Mouse (Mus musculus) urinary bladder, adult 2 months (tissue): ENCODE data around the gene Mep1a. TPM values are rescaled to one million over a fixed set of nuclear protein-coding genes. Genes with fewer than 3 reads are reported as not detected.
"Not testable (repeated sequence)": the region's sequence is repeated elsewhere in the genome, so short reads cannot be mapped to it uniquely, and the experiment has no call there.

ENCODE experiments used
- DNase-seq: peaks from one replicate; pipeline ENCODE4 v3.0.0; 2022; ENCODE audit warnings: low spot score
- polyA plus RNA-seq: library from polyadenylated mRNA; depleted of rRNA; stranded (reverse); fragments of >200 nt; gene quantifications from 2 replicates; pipeline ENCODE4 v1.2.3, GENCODE M21; 2012; rRNA removed

Gene Mep1a
- not detected in 2 replicates for polyA plus RNA-seq

DNA sequence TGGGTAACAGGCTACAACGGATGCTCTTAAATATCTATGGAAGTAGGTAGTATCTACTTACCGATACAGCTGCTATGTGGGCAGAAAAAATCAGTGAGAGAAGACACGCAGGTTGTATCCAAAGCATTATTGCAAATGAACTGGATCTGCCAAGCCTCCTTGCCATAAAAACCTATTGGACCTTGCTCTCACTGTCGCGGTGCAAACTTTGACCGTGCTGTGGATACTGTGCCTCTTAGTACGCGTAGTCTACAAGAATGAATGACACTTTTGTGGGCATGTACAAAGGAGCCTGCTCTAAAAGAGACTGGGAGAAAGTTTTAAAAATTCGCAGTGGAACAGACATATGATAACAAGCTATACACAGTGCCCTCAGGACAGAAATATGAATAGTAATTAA is at the start of gene Mep1a:
Gene Mep1a (minus strand): TSS at position 221 of the 400 bp plus-strand sequence.
- DNase-seq: no peak

DNA sequence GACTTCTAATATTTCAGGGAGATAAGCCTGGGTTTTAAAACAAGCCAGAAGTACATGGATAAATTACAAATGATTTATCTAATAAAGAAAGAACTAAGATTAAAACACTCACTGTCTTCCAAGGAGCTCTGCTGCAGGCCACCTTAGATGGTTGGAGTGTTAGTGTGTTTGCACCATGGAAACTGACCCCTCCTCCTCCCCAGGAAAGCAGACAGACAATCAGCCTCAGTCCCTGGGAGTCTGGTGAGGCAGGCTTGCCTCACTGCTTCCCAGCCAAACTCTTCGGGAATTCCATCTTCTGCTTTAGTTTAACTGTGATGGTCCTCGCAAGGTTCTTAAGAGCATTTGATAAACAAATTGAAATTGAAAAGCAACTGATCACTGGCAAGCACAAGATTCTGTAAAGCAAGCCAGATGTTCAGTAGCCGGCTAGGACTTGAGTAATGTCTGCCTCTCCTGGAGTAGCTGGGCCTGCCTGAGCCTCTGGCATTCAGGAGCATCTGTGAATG is 48.6 kb upstream of the Mep1a start:
- no peak for DNase-seq

DNA sequence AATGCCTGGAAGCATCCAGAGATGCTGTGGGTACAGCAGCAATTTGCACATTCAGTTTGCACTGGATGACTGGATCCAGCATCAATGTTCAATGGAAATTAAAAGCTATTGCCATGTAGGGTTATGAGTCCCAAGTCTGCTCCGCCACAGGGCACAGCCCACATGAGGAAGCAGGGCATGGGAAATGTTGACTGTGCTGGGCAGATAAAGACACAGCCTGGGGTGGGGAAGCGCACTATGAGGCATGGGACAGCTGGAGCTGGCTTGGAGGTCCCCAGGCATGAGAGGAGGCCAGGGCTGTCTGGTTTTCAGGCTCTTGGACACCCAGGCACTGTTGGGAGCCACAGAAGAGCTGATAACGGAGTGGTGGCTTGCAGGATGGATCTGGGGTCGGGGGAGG is 41.4 kb upstream of the Mep1a start:
- DNase-seq: no peak

DNA sequence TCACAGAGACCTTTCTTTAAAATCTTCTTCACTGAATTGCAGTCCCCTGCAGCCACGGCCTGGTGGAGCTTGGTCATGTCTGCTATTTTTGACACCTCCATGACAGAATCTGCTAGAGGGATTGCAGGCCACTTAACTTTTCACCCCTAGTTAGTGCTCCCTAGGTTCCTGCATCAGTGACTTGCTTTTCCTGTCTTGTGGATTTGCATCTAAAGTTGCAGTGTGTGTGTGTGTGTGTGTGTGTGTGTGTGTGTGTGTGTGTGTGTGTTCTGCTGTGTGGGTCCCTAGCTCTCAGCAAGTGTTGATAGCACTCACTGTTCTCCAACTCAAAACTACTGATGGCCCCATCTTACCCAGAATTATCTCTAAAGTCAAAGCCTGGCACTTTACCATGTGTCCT is 40.9 kb upstream of the Mep1a start, which contains the start of gene Ankrd66:
Gene Ankrd66 (minus strand): TSS at position 101 of the 400 bp plus-strand sequence.
- no peak for DNase-seq

DNA sequence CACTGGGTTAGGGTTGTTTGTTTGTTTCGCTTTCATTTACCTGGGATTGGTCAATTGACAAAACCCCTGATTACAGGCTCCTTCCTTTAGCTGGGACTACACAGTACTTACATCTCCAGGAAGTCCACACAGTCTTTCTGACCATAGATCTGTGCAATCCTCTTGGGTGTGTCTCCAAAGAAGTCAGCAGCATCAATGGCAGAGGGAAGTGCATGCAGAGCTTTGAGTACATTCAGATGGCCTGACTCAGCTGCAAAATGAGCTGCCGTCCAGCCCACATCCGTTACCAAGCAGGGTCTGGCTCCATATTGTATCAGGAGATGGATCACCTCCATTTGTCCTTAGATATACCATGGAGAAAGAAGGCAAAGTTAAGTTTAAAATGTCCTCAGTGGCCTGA is 36.2 kb upstream of the Mep1a start:
- DNase-seq: no peak

DNA sequence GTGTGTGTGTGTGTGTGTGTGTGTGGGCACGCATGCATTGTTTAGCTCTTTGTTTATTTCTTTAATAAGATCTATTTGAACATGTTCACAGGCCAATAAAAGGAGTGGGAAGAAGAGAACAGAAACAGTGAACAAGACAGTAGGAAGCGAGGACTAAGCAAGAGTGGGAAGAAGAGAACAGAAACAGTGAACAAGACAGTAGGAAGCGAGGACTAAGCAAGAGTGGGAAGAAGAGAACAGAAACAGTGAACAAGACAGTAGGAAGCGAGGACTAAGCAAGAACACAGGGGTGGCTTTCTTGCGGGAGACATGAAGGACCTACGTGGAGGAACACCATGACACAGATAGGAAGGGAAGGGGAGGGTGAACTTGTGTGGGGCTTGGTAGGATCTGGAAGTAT is 34.2 kb upstream of the Mep1a start:
- not testable (repeated sequence) for DNase-seq

DNA sequence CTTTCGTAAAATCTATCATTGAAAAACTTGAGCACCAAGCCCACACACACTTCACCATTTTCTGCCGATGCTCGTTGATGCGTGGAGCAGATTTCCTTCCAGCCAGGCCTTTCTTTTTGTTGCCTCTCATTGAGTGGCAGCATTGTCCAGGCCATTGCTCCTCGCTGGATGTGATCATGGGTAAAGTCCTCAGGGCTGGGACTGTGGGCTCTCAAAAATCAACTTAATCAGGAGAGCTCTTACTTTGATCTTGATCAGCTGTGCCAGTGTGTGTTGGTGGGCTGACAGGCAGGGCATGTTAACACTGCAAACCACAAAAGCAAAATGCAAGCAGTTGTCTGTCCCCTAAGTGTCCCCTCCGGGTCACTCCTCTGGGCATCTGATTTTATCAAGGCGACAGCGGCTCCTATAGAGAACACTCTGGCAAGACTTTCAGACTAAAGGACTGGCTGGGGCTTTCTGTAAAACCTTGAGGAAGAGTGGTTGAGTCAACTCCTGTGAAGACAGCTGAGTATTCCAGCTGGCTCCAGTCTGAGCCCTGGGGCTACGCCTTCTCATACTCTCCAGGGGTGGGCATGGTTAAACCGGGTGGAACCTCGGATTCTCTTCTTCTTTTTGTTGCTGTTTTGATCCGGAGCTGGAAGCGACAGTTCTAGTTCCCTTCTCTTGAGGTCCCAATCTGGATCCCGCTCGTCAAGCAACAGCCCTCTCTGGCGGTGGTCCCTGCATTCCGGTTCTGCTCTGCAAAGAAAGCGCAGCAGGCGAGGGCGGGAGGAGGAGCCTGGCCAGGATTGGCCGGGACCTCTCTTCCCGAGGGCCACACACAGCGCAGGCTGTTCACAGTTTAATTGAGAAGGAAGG is 32.0 kb upstream of the Mep1a start:
- no peak for DNase-seq

DNA sequence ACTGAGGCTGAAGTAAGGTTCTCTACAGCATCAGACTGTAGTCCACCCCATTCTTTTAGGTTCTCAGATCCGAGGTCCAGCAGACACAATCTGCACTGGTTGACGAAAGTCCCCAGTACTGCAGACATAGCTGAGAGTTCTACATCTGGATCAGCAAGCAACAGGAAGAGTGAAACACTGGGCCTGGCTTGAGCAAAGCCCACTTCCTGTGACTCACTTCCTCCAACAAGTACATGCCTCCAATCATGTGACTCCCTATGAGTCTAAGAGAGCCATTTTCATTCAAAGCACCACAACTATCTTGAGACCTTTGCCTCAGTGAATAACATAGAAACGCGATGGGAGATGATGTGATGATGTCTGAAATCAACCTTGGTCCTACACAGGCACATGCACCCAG is 28.6 kb upstream of the Mep1a start:
- no peak for DNase-seq

DNA sequence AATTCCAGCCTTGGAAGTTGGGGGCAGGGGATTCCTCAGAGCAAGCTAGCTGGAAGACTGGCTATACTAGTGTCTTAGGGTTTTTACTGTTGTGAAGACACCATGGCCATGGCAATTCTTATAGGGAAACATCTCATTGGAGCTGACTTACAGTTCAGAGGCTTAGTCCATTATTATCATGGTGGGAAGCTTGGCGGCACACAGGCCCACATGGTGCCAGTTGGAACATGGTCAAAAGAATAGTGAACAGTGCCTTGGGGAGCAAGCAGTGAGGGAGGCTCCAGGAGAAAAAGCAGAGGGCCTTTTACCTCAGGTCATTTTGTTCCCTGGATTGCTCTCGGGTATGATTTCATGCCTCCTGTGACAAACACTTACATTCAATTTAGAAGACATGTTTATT is 27.9 kb upstream of the Mep1a start:
- DNase-seq: no peak

DNA sequence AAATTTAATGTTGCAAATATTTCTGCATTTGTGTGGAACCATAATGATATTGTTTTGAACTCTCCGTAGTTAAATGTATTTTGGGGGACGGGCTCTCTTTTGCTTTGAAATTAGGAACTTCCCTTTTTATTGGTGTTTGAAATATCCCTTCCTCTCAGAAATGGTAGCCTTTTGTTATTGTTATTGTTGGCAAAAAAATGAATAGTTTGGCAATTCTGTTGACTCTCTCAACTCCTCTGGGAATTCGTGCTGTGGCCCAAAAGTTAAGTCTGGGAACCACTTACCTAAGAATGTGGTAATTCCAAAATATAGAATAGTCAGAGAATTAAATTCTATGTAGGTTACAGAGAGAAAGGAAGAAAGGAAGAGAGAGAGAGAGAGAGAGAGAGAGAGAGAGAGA is 17.6 kb upstream of the Mep1a start:
- no peak for DNase-seq

DNA sequence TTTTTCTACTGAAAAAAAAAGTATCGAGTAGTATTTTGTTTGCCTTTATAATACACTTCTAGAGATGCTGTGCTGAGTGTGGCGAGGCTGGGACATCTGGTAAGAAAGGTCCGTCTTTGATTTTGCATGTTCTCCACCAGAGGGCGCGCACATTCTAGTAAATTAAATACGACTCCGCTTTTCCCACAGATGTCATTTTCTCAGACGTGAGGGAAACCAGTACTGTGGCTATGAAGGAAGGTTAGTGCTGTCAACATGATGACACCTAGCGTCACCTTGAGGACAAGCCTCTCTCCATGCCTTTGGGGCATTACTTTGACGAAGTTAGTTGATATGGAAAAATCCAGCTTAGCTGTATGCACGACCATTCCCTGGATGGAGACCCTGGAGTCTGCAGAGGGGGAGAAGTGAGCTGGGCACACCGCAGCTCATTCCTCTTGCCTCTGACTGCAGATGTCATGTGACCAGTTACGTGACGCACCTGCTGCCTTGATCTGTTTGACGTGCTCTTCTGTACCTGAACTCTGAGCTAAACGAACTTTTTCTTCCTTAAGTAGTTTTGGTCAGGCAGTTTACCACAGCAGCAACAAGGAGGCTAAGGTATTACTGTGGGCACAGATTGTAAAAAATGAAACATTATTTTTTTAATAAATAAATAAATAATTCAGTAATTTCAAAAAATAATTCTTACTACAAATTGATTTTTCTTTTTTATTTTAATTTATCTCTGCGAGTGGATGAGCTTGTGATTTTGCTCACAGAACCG is 16.2 kb upstream of the Mep1a start:
- DNase-seq: no peak

DNA sequence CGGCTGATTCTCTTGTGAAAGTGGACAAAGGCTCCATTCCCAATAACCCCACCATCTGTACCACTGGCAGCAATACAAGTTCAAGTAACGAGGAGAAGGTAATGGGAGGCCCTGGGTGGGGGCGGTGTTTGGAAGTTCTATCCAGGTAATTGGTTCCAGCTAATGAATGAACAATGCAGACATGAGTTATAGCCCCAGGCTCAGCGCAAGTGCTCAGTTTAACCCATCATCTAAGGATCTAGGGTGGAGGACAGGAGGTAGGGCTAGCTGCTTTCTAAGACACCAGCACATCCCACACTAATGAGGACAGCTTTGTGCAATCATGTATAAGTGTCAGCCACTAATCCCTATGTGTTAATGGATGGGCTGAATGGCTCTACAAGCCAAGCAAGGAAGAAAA is 8.2 kb upstream of the Mep1a start:
- no peak for DNase-seq

DNA sequence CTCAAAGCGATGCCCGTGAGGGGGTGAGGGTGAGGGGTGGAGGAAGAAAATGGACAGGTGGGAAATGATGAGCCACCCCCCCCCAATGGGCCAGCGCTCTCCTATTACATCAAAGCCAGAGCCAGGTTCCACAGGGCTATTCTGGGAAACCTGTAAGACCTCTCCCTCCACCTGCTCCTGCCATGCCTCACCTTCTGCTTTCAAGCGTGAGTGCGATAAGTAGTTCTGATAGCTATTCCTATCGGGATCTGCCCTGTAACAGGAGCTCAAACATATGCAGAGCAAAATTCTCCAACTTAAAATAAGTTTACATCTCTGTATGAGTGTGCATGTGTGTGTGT is 2.0 kb upstream of the Mep1a start:
- DNase-seq: no peak

DNA sequence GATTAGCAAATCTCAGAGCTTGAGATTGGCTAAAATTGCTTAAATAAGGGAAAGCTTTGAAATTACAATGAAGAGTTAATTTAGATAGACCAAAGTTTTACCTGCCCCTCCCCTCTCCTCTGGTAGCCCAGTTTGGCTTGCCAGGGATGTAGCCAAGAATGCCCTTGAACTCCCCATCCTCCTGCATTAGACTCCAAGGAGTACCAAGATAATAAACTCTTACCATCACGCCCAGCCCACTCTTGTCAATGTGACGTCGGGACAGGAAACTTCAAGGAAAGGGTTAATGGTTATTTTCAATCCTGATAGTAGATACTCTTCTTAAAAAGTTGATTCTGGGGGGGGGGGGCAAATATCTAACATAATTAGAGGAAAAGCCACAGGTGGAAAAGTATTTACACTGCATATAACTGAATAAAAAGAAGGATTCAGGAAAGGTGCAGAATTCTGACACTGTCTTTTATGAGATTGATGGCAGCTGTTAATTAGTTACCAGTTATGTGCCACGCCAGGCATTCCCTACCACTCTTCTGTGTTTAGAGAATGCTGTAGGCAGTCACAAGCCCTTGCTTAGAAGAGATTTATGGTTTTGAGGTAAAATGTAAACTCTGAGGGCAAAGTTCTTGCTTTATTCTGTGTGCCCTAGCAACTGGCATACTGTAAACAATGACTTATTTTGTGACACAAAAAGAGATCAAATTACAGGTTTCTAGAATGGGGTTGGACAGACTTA is 1.4 kb upstream of the Mep1a start:
- no peak for DNase-seq

DNA sequence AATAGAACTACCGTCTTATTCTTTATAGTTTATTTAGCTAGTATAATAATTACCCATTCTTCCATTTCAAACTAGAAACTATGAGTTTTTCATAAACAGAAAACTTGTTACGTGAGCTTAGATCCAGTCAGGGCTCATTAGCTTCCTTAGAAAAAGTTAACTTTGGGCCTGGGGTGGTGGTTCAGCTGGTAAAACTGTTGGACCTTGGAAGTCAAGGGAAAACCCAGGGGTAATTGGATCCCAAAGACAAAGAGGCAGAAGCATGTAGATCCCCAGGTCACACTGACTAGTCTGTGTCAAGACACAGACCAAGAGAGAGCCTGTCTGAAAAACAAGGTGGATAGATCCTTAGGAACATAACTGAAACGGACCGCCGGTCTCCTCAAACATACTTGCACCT is 981 bp downstream of the Mep1a start:
- no peak for DNase-seq

DNA sequence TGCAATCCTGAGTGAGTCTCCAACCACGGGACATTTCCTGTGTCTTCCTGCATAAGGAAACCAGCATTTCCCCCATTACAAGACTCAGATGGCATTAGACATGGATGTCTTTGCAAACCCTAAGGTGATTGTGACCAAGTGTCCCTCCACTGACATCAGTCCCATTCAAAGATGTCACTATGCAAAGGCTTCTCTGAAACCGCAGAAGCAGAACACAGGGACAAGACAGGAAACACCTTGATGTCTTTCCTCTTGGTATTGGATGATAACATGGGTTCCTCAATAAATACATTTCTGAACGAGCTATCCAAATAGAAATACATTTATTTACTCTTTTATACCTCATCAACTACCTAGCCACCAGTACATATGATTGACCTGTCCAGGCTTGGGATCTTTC is 1.4 kb downstream of the Mep1a start:
- DNase-seq: no peak

DNA sequence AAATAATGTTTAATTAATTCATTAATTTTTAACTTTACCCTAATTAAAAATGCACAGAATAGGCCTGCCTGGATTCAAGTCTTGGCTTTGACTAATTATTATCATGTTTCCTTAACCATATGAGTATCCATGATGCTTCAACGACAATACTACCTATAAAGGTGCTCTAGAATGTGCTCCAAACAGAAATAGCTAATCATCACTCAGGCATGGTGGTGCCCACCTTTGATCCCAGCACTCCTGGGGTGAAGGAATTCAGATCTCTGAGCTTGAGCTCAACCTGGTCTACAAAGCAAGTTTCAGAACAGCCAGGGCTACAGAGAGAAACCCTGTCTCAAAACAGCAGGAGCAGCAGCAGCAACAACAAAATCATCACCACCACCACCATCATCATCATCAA is 2.1 kb downstream of the Mep1a start:
- no peak for DNase-seq

DNA sequence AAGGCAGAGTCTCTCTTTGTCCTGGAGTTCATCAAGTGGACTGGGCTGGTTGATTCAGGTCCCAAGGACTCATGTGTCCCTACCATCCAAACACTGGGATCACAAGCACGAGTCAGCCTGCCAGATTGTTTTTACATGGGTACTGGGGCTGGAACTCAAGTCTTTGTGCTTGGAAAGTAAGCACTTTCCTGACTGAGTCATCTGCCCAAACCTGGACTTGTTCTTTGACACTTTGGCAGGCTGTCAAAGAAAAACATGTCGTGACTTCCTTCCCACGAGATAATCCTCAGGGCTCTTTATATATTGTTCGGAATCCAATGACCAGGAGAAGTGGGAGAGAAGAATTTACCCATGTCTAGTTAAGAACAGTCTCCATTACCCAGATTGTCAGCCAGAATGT is 5.1 kb downstream of the Mep1a start:
- DNase-seq: no peak

DNA sequence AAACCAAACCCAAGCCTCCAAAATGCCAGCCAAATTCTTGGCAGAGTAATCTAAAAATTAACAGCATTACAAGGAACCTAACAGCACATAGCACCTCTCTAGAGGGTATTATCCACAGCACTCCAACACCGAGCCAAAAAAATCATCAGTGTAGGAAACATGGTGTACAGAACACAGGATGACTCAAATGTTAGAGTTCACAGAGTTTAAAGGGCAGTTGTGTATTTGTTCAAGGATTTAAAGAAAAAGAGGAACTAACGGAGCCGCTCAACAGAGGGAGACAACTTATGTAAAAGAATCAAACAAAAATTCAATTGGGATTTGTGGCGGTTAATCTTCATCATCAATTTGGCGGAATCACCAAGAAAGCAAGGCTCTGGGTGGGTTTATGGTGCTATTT is 7.1 kb downstream of the Mep1a start:
- DNase-seq: no peak

DNA sequence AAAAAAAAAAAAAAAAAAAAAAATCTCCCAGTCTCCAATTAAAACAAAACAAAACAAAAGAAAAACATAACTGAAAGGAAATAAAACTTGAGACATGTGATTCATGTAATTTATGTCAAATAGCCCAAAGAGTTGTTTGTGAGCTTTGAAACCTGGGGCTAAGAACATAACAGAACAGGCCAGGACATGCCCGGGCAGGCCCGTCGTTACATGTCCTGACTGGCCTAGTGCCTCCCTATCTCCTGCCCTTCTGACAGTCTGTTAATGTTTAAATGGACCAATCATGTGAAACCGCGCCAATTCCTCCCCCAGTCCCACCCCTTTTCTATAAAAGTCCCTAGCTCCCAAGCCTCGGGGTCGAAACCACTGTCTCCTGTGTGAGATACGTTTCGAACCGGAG is 12.2 kb downstream of the Mep1a start:
- DNase-seq: not testable (repeated sequence)

DNA sequence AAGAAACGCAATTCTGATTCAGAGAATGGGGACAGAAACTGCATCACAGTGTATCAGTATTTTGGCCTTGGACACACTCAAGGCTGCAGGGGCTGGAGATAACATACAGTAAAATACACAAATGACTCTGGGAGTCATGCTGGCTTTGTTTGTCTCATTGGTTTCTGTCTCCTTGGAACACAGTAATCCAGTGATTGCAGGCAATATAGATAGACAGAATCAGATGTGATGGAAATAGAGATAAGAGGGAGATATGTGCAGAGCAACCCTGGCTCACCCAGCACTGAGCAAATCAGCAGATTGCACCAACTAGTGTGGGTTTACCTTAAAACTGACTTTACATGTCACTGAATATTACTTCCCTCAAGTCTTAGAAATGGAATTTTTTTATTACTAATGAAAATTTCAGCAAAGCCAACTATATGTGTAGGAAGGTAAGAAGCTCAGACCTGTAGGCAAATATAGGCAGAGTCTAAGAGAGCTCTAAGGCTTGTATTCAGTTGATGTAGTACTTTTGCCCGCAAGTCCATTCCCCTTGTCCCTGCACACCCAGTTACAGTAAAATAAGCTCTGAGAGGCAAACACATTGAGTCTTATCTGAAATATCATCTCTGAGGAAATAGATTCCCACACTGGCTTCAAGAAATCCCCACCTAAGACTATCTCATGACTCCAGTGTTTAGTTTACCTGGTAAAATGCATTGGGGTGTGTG is 14.0 kb downstream of the Mep1a start:
- no peak for DNase-seq

DNA sequence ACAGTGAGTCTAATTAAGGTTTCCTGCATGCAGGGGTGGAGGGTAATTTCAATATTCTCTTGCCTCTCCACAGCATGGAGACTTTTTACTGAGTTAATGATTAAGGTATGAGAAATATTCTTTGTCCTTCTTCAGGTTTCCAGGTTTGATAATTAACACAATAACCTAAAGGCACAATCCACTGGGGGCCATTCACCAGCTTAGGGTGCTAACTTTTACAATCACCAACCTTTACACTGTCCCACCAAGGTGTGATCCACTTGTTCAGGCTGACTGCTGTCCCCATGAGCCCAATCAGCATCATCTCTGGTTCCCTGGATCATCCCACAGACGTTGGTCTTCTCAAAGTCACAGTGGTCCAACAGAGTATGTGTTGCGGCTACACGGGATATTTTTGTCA is 16.6 kb downstream of the Mep1a start:
- no peak for DNase-seq
